Mouse (Mus musculus) liver, embryonic 14.5 days (tissue): ENCODE measurements around the gene Rtn4. TPM values are rescaled to one million over a fixed set of nuclear protein-coding genes. Genes with fewer than 3 reads are reported as not detected.

Experiments
- ATAC-seq: fragments of 200-750 bp; cut with Nextera tagmentation; 2 replicates; pipeline ENCODE4 v1.8.0; 2017; ENCODE audit warnings: moderate number of reproducible peaks, mild to moderate bottlenecking, moderate library complexity; ENCODE audit not compliant: insufficient read depth
- DNase-seq, 3 experiments: peaks; one replicate each; pipeline ENCODE4 v3.0.0-alpha.2; 2012 to 2013; ENCODE audit warnings: low read depth in 3 of 3, low spot score in 3 of 3
- H3K27ac ChIP-seq: fragments of 300-500 bp; sonication (generic); 2 replicates; pipeline ENCODE4 v1.5.1; 2014; ENCODE audit warnings: moderate library complexity, mild to moderate bottlenecking, control low read depth, inconsistent platforms
- H3K27me3 ChIP-seq: fragments of 300-500 bp; sonication (generic); 2 replicates; pipeline ENCODE4 v1.6.1; 2014; ENCODE audit warnings: mild to moderate bottlenecking, low read length, moderate library complexity; ENCODE audit not compliant: control insufficient read depth, insufficient read depth
- H3K36me3 ChIP-seq: fragments of 300-500 bp; sonication (generic); replicated peaks from 2 replicates; pipeline ENCODE4 v1.6.1; 2014; ENCODE audit warnings: low read depth; ENCODE audit not compliant: control insufficient read depth, insufficient read depth
- H3K4me1 ChIP-seq, 2 experiments: fragments of 200-500 bp in 1 of 2; fragments of 300-500 bp in 1 of 2; sonication (generic) in 1 of 2; replicated peaks; 2 replicates each; pipeline ENCODE4 v1.6.1; 2012 to 2014; ENCODE audit warnings: antibody characterized with exemption in 1 of 2, inconsistent platforms in 1 of 2, low read length in 1 of 2; ENCODE audit not compliant: control insufficient read depth in 2 of 2, insufficient read depth in 2 of 2
- H3K4me2 ChIP-seq: fragments of 300-500 bp; sonication (generic); 2 replicates; pipeline ENCODE4 v1.6.1; 2014; ENCODE audit warnings: low read depth, mild to moderate bottlenecking, control low read depth, moderate library complexity
- H3K4me3 ChIP-seq, 2 experiments: fragments of 200-500 bp in 1 of 2; fragments of 300-500 bp in 1 of 2; sonication (generic) in 1 of 2; 2 replicates each; pipeline ENCODE4 v1.5.1; 2012 to 2014; ENCODE audit warnings: low read depth in 2 of 2, low read length in 2 of 2, mild to moderate bottlenecking in 2 of 2, control low read depth in 1 of 2, inconsistent platforms in 1 of 2, moderate library complexity in 1 of 2; ENCODE audit not compliant: insufficient read depth in 1 of 2
- H3K9ac ChIP-seq: fragments of 300-500 bp; sonication (generic); replicated peaks from 2 replicates; pipeline ENCODE4 v1.6.1; 2014; ENCODE audit warnings: mild to moderate bottlenecking, control low read depth, moderate library complexity
- H3K9me3 ChIP-seq: fragments of 300-500 bp; sonication (generic); 2 replicates; pipeline ENCODE4 v1.6.1; 2016; ENCODE audit warnings: low read length, mixed read lengths; ENCODE audit not compliant: control insufficient read depth
- CTCF ChIP-seq: IDR thresholded peaks from 2 replicates; pipeline ENCODE4 v1.5.1; 2016; ENCODE audit warnings: antibody characterized with exemption, low read depth, control low read depth
- EP300 ChIP-seq: IDR thresholded peaks from 2 replicates; pipeline ENCODE4 v1.6.1; 2016; ENCODE audit warnings: antibody characterized with exemption, low read depth
- WGBS: fragments of 180-500 bp; shearing (Covaris S2); extraction: QIAGEN DNeasy Blood & Tissue Kit; methylation state at CpG from one replicate; pipeline ENCODE4 v1.1.7; 2014; ENCODE audit not compliant: insufficient replicate concordance; 5-methylcytosine and 5-hydroxymethylcytosine counted together
- polyA plus RNA-seq, 2 experiments: library from polyadenylated mRNA; depleted of rRNA in 1 of 2; stranded (reverse) in 1 of 2; unstranded in 1 of 2; fragments of >200 nt; fragmentation: Nextera tagmentation in 1 of 2; extraction: Ambion mirVana in 1 of 2; gene quantifications; 2 replicates each; pipeline versions ENCODE4 v1.2.1 to v1.2.3; 2012 to 2014

Gene Rtn4
- polyA plus RNA-seq, 2 experiments, result 10.2 to 21.4 TPM

- Histone ChIP-seq H3K4me2 (peak overlapping the region; percentile 64), H3K9ac (no peak overlapping the region), H3K27me3 (no peaks in the 10 kb centered on the region), H3K4me3 (peak overlapping the region; percentile 23 to 26; a peak in 3 of 4 replicates), H3K4me1 (peaks cover 3 to 6% of the 10 kb centered on the region in 2 experiments), H3K9me3 (no peaks in the 10 kb centered on the region), H3K36me3 (no peaks in the 10 kb centered on the region), H3K27ac (no peak overlapping the region)
- no peak for ATAC-seq
- peak in 1 of 3 experiments; percentile 33 for DNase-seq
- TF ChIP-seq CTCF (no peak), EP300 (no peak)
- 18% methylated on average over 12 of the region's 12 CpGs for WGBS
Measured at GRCm38 (mm10) chr11:29692111-29692682, 550 bp upstream of the Rtn4 start.

- Histone ChIP-seq H3K27ac (peak overlapping the region; percentile 86), H3K9me3 (no peaks in the 10 kb centered on the region), H3K4me3 (peak overlapping the region; percentile 74 to 84), H3K4me1 (peaks cover 3 to 6% of the 10 kb centered on the region in 2 experiments), H3K36me3 (no peaks in the 10 kb centered on the region), H3K27me3 (no peaks in the 10 kb centered on the region), H3K9ac (peak overlapping the region; percentile 83), H3K4me2 (peak overlapping the region; percentile 88)
- ATAC-seq, result peak; percentile 47
- TF ChIP-seq CTCF, result peak; percentile 89
- no peak for TF ChIP-seq EP300
- WGBS, result under 1% methylated on average over 52 of the region's 53 CpGs
- DNase-seq, result peak; percentile 60 to 71 (median 64)
Measured at GRCm38 (mm10) chr11:29693576-29694410, 1.0 kb downstream of the Rtn4 start.

GRCm38 (mm10) chr11:29694754-29695153, 2.0 kb downstream of the Rtn4 start:
- Histone ChIP-seq H3K36me3 (no peaks in the 10 kb centered on the region), H3K4me2 (no peak overlapping the region), H3K27ac (no peak overlapping the region), H3K4me3 (no peak overlapping the region; a peak in 1 of 4 replicates), H3K4me1 (peaks cover 3 to 6% of the 10 kb centered on the region in 2 experiments), H3K27me3 (no peaks in the 10 kb centered on the region), H3K9me3 (no peaks in the 10 kb centered on the region), H3K9ac (no peak overlapping the region)
- DNase-seq (no peak), ATAC-seq (no peak)
- no peak for TF ChIP-seq EP300
- no peak for TF ChIP-seq CTCF

- Histone ChIP-seq H3K4me2 (no peak overlapping the region), H3K9ac (no peak overlapping the region), H3K4me3 (no peak overlapping the region), H3K4me1 (no peaks in the 10 kb centered on the region), H3K36me3 (peaks cover 2% of the 10 kb centered on the region; the same call in 1 of the 2 replicates), H3K9me3 (no peaks in the 10 kb centered on the region), H3K27ac (no peak overlapping the region), H3K27me3 (no peaks in the 10 kb centered on the region)
- 83% methylated on average over 3 of the region's 3 CpGs for whole genome bisulfite sequencing
- ATAC-seq (no peak), DNase-seq (no peak)
- TF ChIP-seq EP300, result no peak
- TF ChIP-seq CTCF, result no peak
Measured at GRCm38 (mm10) chr11:29702721-29703120, 10.0 kb downstream of the Rtn4 start.

GRCm38 (mm10) chr11:29705263-29705662, 12.5 kb downstream of the Rtn4 start:
- DNase-seq (no peak), ATAC-seq (no peak)
- H3K27ac ChIP-seq, result no peak overlapping the region
- H3K4me3 ChIP-seq, result no peak overlapping the region
- no peaks in the 10 kb centered on the region for H3K9me3 ChIP-seq
- no peak overlapping the region for H3K4me2 ChIP-seq
- H3K36me3 ChIP-seq, result peaks cover 2% of the 10 kb centered on the region; the same call in 1 of the 2 replicates
- no peak overlapping the region for H3K9ac ChIP-seq
- H3K4me1 ChIP-seq, result no peaks in the 10 kb centered on the region
- TF ChIP-seq EP300, result no peak
- TF ChIP-seq CTCF, result no peak
- no peaks in the 10 kb centered on the region for H3K27me3 ChIP-seq
